Mouse (Mus musculus) embryonic facial prominence, embryonic 11.5 days (tissue): ENCODE measurements around the gene Mylk. TPM values are rescaled to one million over a fixed set of nuclear protein-coding genes. Genes with fewer than 3 reads are reported as not detected.

Experiments used
- ATAC-seq: fragments of 200-750 bp; cut with Nextera tagmentation; replicated peaks from 2 replicates; pipeline ENCODE4 v1.8.0; 2017; ENCODE audit warnings: low read depth; ENCODE audit not compliant: insufficient number of reproducible peaks, low FRiP score, low TSS enrichment
- DNase-seq: peaks from one replicate; pipeline ENCODE4 v3.0.0-alpha.2; 2015; ENCODE audit warnings: low spot score
- H3K27ac ChIP-seq: fragments of 300-500 bp; sonication (generic); replicated peaks from 2 replicates; pipeline ENCODE4 v1.5.1; 2014; ENCODE audit warnings: mild to moderate bottlenecking, low read depth, low read length, control low read depth
- H3K27me3 ChIP-seq: fragments of 300-500 bp; sonication (generic); 2 replicates; pipeline ENCODE4 v1.6.1; 2014; ENCODE audit warnings: mild to moderate bottlenecking, low read length, moderate library complexity, mixed read lengths; ENCODE audit not compliant: control insufficient read depth, insufficient read depth
- H3K36me3 ChIP-seq: fragments of 300-500 bp; sonication (generic); replicated peaks from 2 replicates; pipeline ENCODE4 v1.6.1; 2014; ENCODE audit warnings: low read depth, mild to moderate bottlenecking, low read length, moderate library complexity, mixed read lengths; ENCODE audit not compliant: control insufficient read depth, insufficient read depth
- H3K4me1 ChIP-seq: fragments of 300-500 bp; sonication (generic); 2 replicates; pipeline ENCODE4 v1.6.1; 2014; ENCODE audit warnings: low read length, mixed read lengths; ENCODE audit not compliant: control insufficient read depth, insufficient read depth
- H3K4me2 ChIP-seq: fragments of 300-500 bp; sonication (generic); 2 replicates; pipeline ENCODE4 v1.6.1; 2014; ENCODE audit warnings: low read depth, mild to moderate bottlenecking, control low read depth, low read length, moderate library complexity
- H3K4me3 ChIP-seq: fragments of 300-500 bp; sonication (generic); 2 replicates; pipeline ENCODE4 v1.5.1; 2014; ENCODE audit warnings: low read depth, low read length, control low read depth
- H3K9ac ChIP-seq: fragments of 300-500 bp; sonication (generic); replicated peaks from 2 replicates; pipeline ENCODE4 v1.6.1; 2014; ENCODE audit warnings: mild to moderate bottlenecking, control low read depth, low read length
- H3K9me3 ChIP-seq: fragments of 300-500 bp; sonication (generic); replicated peaks from 2 replicates; pipeline ENCODE4 v1.6.1; 2016; ENCODE audit warnings: mild to moderate bottlenecking, low read length, inconsistent platforms, mixed read lengths; ENCODE audit not compliant: control insufficient read depth
- WGBS: fragments of 180-500 bp; shearing (Covaris S2); extraction: QIAGEN DNeasy Blood & Tissue Kit; methylation state at CpG from one replicate; pipeline ENCODE4 v1.1.7; 2014; 5-methylcytosine and 5-hydroxymethylcytosine counted together
- polyA plus RNA-seq: library from polyadenylated mRNA; unstranded; fragments of >200 nt; fragmentation: Nextera tagmentation; extraction: Ambion mirVana; gene quantifications from 2 replicates; pipeline ENCODE4 v1.2.1, GENCODE M21; 2014

Gene Mylk
- polyA plus RNA-seq, 1 experiment from 2014 or later, result 5.8 TPM

DNA sequence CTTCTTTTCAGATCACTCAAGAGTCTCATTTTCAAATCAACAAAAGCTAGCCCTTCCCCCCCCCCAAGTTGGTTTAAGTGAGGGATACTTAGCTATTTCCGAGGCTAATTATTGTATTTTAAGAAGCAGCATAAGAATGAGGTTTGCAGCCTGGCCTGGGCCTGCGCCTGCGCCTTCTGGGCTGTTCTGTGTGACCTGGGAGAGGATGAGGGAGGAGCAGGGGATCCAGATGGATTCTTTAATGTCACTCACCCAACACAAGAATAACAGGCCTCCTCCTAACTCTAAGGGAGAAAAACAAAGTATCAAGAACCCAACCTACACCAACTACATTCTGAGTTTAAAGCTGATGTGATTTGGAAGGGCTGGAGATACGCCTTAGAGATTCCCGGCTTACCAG is 214.3 kb downstream of the Mylk start:
- Histone ChIP-seq H3K9me3 (no peaks in the 10 kb centered on the region), H3K4me3 (no peak overlapping the region), H3K4me1 (no peaks in the 10 kb centered on the region), H3K4me2 (no peak overlapping the region), H3K36me3 (no peaks in the 10 kb centered on the region), H3K27me3 (no peaks in the 10 kb centered on the region), H3K27ac (no peak overlapping the region), H3K9ac (no peak overlapping the region)
- ATAC-seq (no peak), DNase-seq (no peak)
- 74% methylated on average over 5 of the region's 5 CpGs for WGBS

DNA sequence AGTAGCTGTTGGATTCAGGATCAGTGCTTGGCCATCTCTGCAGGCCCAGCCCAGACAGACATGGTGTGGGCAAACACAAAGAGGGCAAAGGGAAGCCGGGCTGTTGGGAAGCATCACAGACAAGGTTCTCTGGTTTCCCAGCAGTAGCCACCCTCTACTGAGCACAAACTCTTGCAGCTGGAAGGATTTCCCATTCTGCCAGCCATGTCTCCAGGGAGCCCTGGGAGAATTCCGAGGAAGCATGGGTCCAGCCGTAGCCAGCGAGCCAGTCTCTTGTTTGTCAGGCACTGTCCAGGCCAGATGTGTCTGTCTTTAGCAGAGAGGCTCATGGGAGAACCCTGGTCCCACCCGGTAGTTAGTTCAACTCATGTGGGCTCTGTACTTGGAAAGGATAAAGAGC is 215.2 kb downstream of the Mylk start:
- no peaks in the 10 kb centered on the region for H3K9me3 ChIP-seq
- no peaks in the 10 kb centered on the region for H3K4me1 ChIP-seq
- H3K27ac ChIP-seq, result no peak overlapping the region
- whole genome bisulfite sequencing, result 72% methylated on average over 5 of the region's 5 CpGs
- no peak overlapping the region for H3K4me2 ChIP-seq
- DNase-seq (no peak), ATAC-seq (no peak)
- H3K4me3 ChIP-seq, result no peak overlapping the region
- H3K36me3 ChIP-seq, result no peaks in the 10 kb centered on the region
- no peak overlapping the region for H3K9ac ChIP-seq
- no peaks in the 10 kb centered on the region for H3K27me3 ChIP-seq

DNA sequence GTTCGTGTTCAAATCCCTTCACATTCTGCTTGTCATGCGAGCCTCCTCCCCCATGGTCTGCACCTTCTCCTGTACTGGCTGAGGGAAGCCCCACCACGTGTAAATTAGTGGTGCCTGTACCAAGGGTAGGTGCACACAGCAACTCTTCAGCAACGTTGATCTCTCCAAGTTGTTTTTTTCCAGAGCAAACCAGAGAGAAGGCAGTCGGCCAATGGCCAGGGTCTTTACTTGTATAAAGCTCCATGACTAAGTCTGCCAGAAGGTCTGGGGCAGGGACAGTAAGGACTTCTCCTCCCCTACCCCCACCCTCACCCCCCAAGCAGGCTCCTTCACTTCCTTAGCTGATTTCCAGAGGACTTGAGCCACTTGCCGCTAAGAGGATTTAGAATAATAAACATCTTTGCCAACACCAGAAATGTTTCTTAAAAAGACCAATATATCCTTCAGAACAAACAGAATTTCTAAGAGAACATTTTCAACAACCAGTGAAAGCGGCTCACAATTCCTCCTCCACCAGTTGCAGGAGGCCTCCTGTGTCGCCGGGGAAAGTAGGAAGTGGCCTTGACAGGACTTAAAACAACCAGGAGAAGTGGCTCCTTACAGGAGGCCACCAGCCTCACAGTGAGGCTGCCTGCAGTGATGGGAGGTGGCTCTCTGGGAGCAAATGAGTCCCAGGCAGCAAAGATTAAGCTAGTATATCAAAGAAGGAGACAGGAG is 216.0 kb downstream of the Mylk start:
- Histone ChIP-seq H3K9me3 (no peaks in the 10 kb centered on the region), H3K4me3 (no peak overlapping the region), H3K36me3 (no peaks in the 10 kb centered on the region), H3K4me1 (no peaks in the 10 kb centered on the region), H3K9ac (no peak overlapping the region), H3K27ac (no peak overlapping the region), H3K27me3 (no peaks in the 10 kb centered on the region), H3K4me2 (no peak overlapping the region)
- 58% methylated on average over 9 of the region's 9 CpGs for WGBS
- DNase-seq (no peak), ATAC-seq (no peak)

DNA sequence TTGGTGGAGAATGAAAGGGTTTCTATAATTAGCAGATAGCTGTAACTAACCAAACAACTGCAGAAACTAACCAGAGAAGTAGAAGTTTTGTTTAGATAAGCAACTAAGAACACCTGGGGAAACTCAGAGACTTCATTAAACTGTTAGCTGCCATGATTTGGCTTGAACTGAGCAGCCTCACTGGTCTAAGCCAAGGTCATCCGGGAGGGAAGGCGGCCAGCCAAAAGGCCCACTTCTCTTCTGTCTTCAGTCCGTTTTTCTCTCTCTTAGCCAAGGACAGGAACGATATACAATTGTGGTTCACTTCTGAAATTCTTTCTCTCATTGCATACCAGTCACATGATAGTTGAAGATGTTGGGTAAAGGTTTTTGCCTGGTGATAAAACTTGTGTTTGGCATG is 217.3 kb downstream of the Mylk start:
- WGBS, result 80% methylated on average over 4 of the region's 4 CpGs
- Histone ChIP-seq H3K4me2 (no peak overlapping the region), H3K4me3 (no peak overlapping the region), H3K27ac (no peak overlapping the region), H3K9ac (no peak overlapping the region), H3K9me3 (no peaks in the 10 kb centered on the region), H3K36me3 (no peaks in the 10 kb centered on the region), H3K4me1 (no peaks in the 10 kb centered on the region), H3K27me3 (no peaks in the 10 kb centered on the region)
- ATAC-seq, result no peak
- DNase-seq, result no peak

DNA sequence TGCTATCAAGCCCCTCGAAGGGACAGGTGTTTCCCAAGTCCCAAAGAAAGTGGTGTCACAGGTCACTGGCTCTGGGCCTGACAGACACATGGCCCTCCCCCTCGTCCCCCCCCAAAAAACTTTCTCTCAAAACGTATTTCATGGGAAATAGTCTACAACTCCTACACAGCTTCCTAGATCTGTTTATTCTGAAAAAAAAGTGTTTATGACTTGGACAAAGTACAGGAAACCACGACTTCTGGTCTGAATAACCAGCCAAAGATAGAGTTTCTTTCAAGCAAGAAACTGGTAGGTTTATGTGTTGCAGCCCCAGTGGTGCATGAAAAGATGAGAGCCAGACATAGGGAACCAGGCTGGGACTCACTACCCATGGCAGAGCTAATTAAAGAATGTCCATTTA is 218.0 kb downstream of the Mylk start:
- WGBS, result 70% methylated on average over 4 of the region's 4 CpGs
- H3K27me3 ChIP-seq, result no peaks in the 10 kb centered on the region
- H3K36me3 ChIP-seq, result no peaks in the 10 kb centered on the region
- no peak overlapping the region for H3K27ac ChIP-seq
- no peak overlapping the region for H3K9ac ChIP-seq
- H3K9me3 ChIP-seq, result no peaks in the 10 kb centered on the region
- no peaks in the 10 kb centered on the region for H3K4me1 ChIP-seq
- DNase-seq (no peak), ATAC-seq (no peak)
- H3K4me2 ChIP-seq, result no peak overlapping the region
- H3K4me3 ChIP-seq, result no peak overlapping the region

DNA sequence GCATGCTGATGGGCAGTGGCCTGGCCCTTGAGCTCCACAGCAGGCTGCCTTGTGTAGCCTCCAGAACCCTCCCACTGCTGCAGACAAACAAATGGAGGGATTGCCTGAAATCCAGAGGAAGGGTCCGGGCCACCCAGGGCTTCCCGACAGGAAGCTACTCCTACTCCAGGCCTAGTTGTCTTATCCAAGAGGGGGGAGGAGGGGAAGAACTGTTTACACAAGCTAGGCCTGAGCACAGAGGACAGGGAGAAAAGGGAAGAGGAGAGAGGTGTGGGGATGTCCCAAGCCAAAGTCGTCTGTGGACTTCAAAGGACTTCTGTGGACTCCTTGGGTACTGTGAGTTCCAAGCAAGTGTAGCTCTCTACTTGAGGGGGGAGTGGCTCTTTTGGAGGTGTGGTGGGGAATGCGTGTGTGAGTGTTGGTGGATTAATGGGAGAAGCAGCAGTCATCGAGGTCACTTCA is 221.6 kb downstream of the Mylk start:
- Histone ChIP-seq H3K4me3 (no peak overlapping the region), H3K9me3 (no peaks in the 10 kb centered on the region), H3K27me3 (no peaks in the 10 kb centered on the region), H3K4me2 (no peak overlapping the region), H3K9ac (no peak overlapping the region), H3K36me3 (no peaks in the 10 kb centered on the region), H3K4me1 (no peaks in the 10 kb centered on the region), H3K27ac (no peak overlapping the region)
- ATAC-seq (peak; percentile 35; the same call in 1 of the 2 replicates), DNase-seq (no peak)
- 61% methylated on average over 5 of the region's 5 CpGs for WGBS

DNA sequence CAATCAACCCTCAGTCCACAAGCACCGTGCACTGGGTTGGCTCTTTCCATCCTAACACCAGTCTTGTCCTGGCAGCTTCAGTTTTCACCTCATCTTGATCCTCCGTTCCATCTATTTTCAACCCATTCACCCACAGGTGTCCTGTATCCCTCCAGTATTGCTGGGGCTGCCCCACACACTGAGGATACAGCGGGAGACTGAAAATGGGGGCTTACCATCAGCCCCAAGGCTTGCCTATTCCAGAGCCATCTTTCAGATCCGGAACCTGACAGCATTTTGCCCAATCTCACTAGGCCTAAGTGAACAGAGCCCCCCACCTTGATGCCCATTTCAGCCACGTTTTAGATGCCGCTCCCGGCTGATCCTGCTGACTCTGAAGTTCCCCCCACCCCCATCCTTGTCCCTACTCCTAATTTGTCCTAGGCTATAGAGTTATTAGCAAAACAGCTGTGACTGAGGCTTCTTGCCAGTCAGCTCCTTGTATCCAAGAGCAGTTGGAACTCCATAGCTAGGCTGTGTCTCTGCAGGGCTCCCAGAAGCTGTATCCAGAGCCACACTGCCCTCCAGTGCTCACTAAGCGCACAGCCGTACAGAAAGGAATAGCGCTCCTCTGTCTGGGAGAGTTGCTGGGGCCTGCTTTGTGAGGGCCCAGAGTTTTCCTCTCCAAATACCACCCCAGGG is 222.2 kb downstream of the Mylk start:
- WGBS, result 55% methylated on average over 10 of the region's 10 CpGs
- H3K4me1 ChIP-seq, result no peaks in the 10 kb centered on the region
- ATAC-seq (peak; percentile 77), DNase-seq (peak; percentile 89)
- H3K9me3 ChIP-seq, result no peaks in the 10 kb centered on the region
- H3K36me3 ChIP-seq, result no peaks in the 10 kb centered on the region
- no peak overlapping the region for H3K27ac ChIP-seq
- no peak overlapping the region for H3K4me3 ChIP-seq
- no peak overlapping the region for H3K4me2 ChIP-seq
- no peak overlapping the region for H3K9ac ChIP-seq
- no peaks in the 10 kb centered on the region for H3K27me3 ChIP-seq

DNA sequence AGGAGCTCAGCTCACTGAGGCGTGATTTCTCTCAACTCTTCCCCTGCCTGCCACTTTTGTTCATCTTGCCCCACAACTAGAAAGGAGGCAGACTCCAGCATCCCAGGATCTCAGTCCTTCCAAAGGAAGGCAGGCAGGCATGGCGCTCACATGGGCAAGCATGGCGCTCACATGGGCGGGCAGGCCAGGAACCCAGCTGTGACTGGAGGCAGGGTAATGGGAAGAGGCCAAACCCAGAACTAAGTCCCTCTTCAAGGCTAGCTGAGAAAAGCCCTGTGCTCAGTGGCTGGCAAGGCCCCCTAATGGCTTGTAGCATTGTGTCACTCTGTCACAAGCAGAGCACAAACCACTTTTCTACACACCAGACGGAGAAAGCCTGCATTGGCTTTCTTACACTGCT is 223.2 kb downstream of the Mylk start:
- ATAC-seq (no peak), DNase-seq (no peak)
- no peaks in the 10 kb centered on the region for H3K27me3 ChIP-seq
- H3K9ac ChIP-seq, result no peak overlapping the region
- H3K4me1 ChIP-seq, result peaks cover 5% of the 10 kb centered on the region; the same call in 1 of the 2 replicates
- 86% methylated on average over 5 of the region's 5 CpGs for WGBS
- no peaks in the 10 kb centered on the region for H3K36me3 ChIP-seq
- H3K9me3 ChIP-seq, result no peaks in the 10 kb centered on the region
- no peak overlapping the region for H3K4me2 ChIP-seq
- no peak overlapping the region for H3K27ac ChIP-seq
- H3K4me3 ChIP-seq, result no peak overlapping the region
